Mouse (Mus musculus) Patski (cell line): ENCODE data around the gene Utp11. TPM values are rescaled to one million over a fixed set of nuclear protein-coding genes. Genes with fewer than 3 reads are reported as not detected.

Experiments used
- ATAC-seq: fragments of 100-300 bp; one replicate; pipeline ENCODE4 v1.8.0; 2021
- CTCF ChIA-PET: fragments of 350-600 bp; sonication (Branson Sonifier 250); formaldehyde crosslinking; loops from one replicate; lab custom pipeline; 2022; ENCODE audit warnings: inconsistent platforms; lab: Charles Lee
- POLR2A ChIA-PET: fragments of 350-600 bp; sonication (Branson Sonifier 250); formaldehyde crosslinking; loops from one replicate; lab custom pipeline; 2022; ENCODE audit warnings: antibody characterized with exemption, inconsistent platforms; lab: Charles Lee
- DNase-seq: peaks from one replicate; pipeline ENCODE4 v3.0.0-alpha.2; 2011; ENCODE audit warnings: low read depth, low spot score
- H3K27me3 ChIP-seq: fragments of 371-371 bp; one replicate; pipeline ENCODE4 v1.5.1; 2021
- CTCF ChIP-seq: fragments of 100-300 bp; IDR thresholded peaks from one replicate; pipeline ENCODE4 v1.5.1; 2021
- in situ Hi-C: fragments of 300-500 bp; cut with MboI; formaldehyde crosslinking; loops from 3 replicates; pipeline ENCODE4 v1.11.1; 2018; ENCODE audit warnings: low pct_unique_long_range_greater_than_20kb, mixed read lengths
- polyA plus RNA-seq: library from polyadenylated mRNA; unstranded; gene quantifications from one replicate; pipeline ENCODE4 v1.2.3, GENCODE M21; 2021

Utp11 gene
- polyA plus RNA-seq, 1 experiment from 2014 or later: 40.6 TPM

GRCm38 (mm10) chr4:124692416-124692861 lies 961 bp downstream of the Utp11 start:
- POLR2A ChIA-PET: no interaction called here
- no peaks in the 10 kb centered on the region for H3K27me3 ChIP-seq
- ATAC-seq: no peak
- CTCF ChIA-PET: no interaction called here
- in situ Hi-C loops: no loop called here
- no peak for TF ChIP-seq CTCF
- no peak for DNase-seq

GRCm38 (mm10) chr4:124691455-124691854 lies 1.9 kb downstream of the Utp11 start:
- POLR2A ChIA-PET: interaction anchor here (0.6 kb wide), 1 partner anchor 889 kb away, joined by 6 read pairs; no protein-coding TSS in a partner anchor
- DNase-seq (no peak), ATAC-seq (no peak)
- TF ChIP-seq CTCF: no peak
- CTCF ChIA-PET: no interaction called here
- H3K27me3 ChIP-seq: no peaks in the 10 kb centered on the region
- in situ Hi-C loops: no loop called here

- ATAC-seq (peak; percentile 54), DNase-seq (no peak)
- in situ Hi-C loops: loop anchor here (5.0 kb wide), 1 partner anchor 36 kb away; no protein-coding TSS in a partner anchor
- no peaks in the 10 kb centered on the region for H3K27me3 ChIP-seq
- ChIA-PET CTCF (interaction anchor here (1.3 to 3.7 kb wide), 4 partner anchors 8 to 25 kb away, joined by 3 to 16 read pairs (median 5); no protein-coding TSS in a partner anchor), POLR2A (interaction anchor here (0.7 kb wide), 1 partner anchor 15 kb away, joined by 5 read pairs; no protein-coding TSS in a partner anchor)
- no peak for TF ChIP-seq CTCF
These were observed 7.5 kb downstream of the Utp11 start for GRCm38 (mm10) chr4:124685897-124686402.

- no peaks in the 10 kb centered on the region for H3K27me3 ChIP-seq
- ATAC-seq (no peak), DNase-seq (no peak)
- in situ Hi-C loops: loop anchor here (5.0 kb wide), 1 partner anchor 37 kb away; no protein-coding TSS in a partner anchor
- TF ChIP-seq CTCF: no peak
- CTCF ChIA-PET: interaction anchor here (1.4 to 3.7 kb wide), 3 partner anchors 9 to 17 kb away, joined by 5 to 16 read pairs (median 5); no protein-coding TSS in a partner anchor
- POLR2A ChIA-PET: interaction anchor here (0.7 kb wide), 1 partner anchor 16 kb away, joined by 5 read pairs; no protein-coding TSS in a partner anchor
These were observed 7.9 kb downstream of the Utp11 start for GRCm38 (mm10) chr4:124685453-124685852.

- ATAC-seq: no peak
- CTCF ChIA-PET: interaction anchor here (1.4 to 3.7 kb wide), 3 partner anchors 9 to 18 kb away, joined by 5 to 16 read pairs (median 5); no protein-coding TSS in a partner anchor
- DNase-seq: no peak
- POLR2A ChIA-PET: interaction anchor here (0.6 kb wide), 1 partner anchor 37 kb away, joined by 3 read pairs; no protein-coding TSS in a partner anchor
- no peaks in the 10 kb centered on the region for H3K27me3 ChIP-seq
- in situ Hi-C loops: loop anchor here (5.0 kb wide), 1 partner anchor 37 kb away; no protein-coding TSS in a partner anchor
- TF ChIP-seq CTCF: no peak
These were observed 8.4 kb downstream of the Utp11 start for GRCm38 (mm10) chr4:124685004-124685403.

GRCm38 (mm10) chr4:124683474-124683873 lies 9.9 kb downstream of the Utp11 start:
- CTCF ChIA-PET: interaction anchor here (3.7 kb wide), 1 partner anchor 8 kb away, joined by 16 read pairs; no protein-coding TSS in a partner anchor
- ATAC-seq (no peak), DNase-seq (no peak)
- POLR2A ChIA-PET: interaction anchor here (0.6 kb wide), 1 partner anchor 22 kb away, joined by 4 read pairs; no protein-coding TSS in a partner anchor
- TF ChIP-seq CTCF: no peak
- in situ Hi-C loops: no loop called here
- no peaks in the 10 kb centered on the region for H3K27me3 ChIP-seq

GRCm38 (mm10) chr4:124682270-124682669 lies 11.1 kb downstream of the Utp11 start:
- POLR2A ChIA-PET: no interaction called here
- CTCF ChIA-PET: no interaction called here
- DNase-seq: no peak
- no peak for ATAC-seq
- no peaks in the 10 kb centered on the region for H3K27me3 ChIP-seq
- in situ Hi-C loops: no loop called here
- TF ChIP-seq CTCF: peak; percentile 60

GRCm38 (mm10) chr4:124675958-124676357 lies 17.4 kb downstream of the Utp11 start:
- no peak for DNase-seq
- in situ Hi-C loops: loop anchor here (10.0 kb wide), 2 partner anchors 341 to 721 kb away; no protein-coding TSS in a partner anchor
- no peak for TF ChIP-seq CTCF
- ATAC-seq: no peak
- ChIA-PET POLR2A (interaction anchor here (0.7 kb wide), 1 partner anchor 17 kb away, joined by 3 read pairs; no protein-coding TSS in a partner anchor), CTCF (interaction anchor here (0.9 to 3.3 kb wide), 3 partner anchors 9 to 96 kb away, joined by 3 to 16 read pairs (median 3); no protein-coding TSS in a partner anchor)
- H3K27me3 ChIP-seq: no peaks in the 10 kb centered on the region

GRCm38 (mm10) chr4:124675037-124675436 lies 18.4 kb downstream of the Utp11 start:
- no peaks in the 10 kb centered on the region for H3K27me3 ChIP-seq
- DNase-seq: no peak
- ChIA-PET POLR2A (interaction anchor here (0.7 kb wide), 1 partner anchor 16 kb away, joined by 3 read pairs; no protein-coding TSS in a partner anchor), CTCF (interaction anchor here (0.9 to 3.3 kb wide), 3 partner anchors 10 to 95 kb away, joined by 3 to 16 read pairs (median 3); no protein-coding TSS in a partner anchor)
- in situ Hi-C loops: loop anchor here (10.0 kb wide), 2 partner anchors 340 to 720 kb away; no protein-coding TSS in a partner anchor
- no peak for TF ChIP-seq CTCF
- ATAC-seq: no peak

GRCm38 (mm10) chr4:124674334-124675032 lies 18.9 kb downstream of the Utp11 start:
- no peak for DNase-seq

More at GRCm38 (mm10) chr4:124674334-124675032, 18.9 kb downstream of the Utp11 start:
- no peaks in the 10 kb centered on the region for H3K27me3 ChIP-seq
- TF ChIP-seq CTCF: no peak
- POLR2A ChIA-PET: no interaction called here
- CTCF ChIA-PET: interaction anchor here (3.3 kb wide), 1 partner anchor 10 kb away, joined by 16 read pairs; no protein-coding TSS in a partner anchor
- in situ Hi-C loops: loop anchor here (10.0 kb wide), 2 partner anchors 340 to 720 kb away; no protein-coding TSS in a partner anchor
- ATAC-seq: no peak
